In genomic region chr3:88254268-88254926, GRCm38 (mm10) we compare ENCODE assay signal across 8 mouse cellular contexts. TPM values are rescaled to one million over a fixed set of nuclear protein-coding genes. Genes with fewer than 3 reads are reported as not detected.
DNase-seq lines count a peak whose midpoint lies in the region; ATAC-seq and TF ChIP-seq lines count a peak whose summit lies in the region.

Gene Rhbg, minus strand, starts transcription at chr3:88254709.

- H3K79me2 ChIP-seq in macrophage (ENCODE audit: inconsistent target) = no peaks in the 10 kb centered on the region

- no peak for ATAC-seq in heart, embryonic 16.5 days (replicated peaks; ENCODE audit: extremely low read depth, insufficient read depth, low FRiP score)

- H3K27me3 ChIP-seq in spleen, adult 2 months (ENCODE audit: control insufficient read depth, insufficient read depth, low read length) = peaks cover 2% of the 10 kb centered on the region; the same call in 1 of the 2 replicates
- peaks cover 44% of the 10 kb centered on the region for H3K27me3 ChIP-seq in heart, embryonic 16.5 days (ENCODE audit: control insufficient read depth, insufficient read depth, low read length)

- TF ChIP-seq CTCF in spleen, adult 2 months (IDR thresholded peaks at IDR 0.05; ENCODE audit: extremely low read depth, insufficient read depth, insufficient read length, insufficient replicate concordance) = no peak

- no peaks in the 10 kb centered on the region for H3K4me1 ChIP-seq in spleen, adult 2 months (ENCODE audit: control insufficient read depth, insufficient read depth, insufficient read length)
- 0 out of 2 replicates have a peak, but pooled peaks cover 4% of the 10 kb centered on the region for H3K4me1 ChIP-seq in heart, embryonic 16.5 days (ENCODE audit: control insufficient read depth, insufficient read depth, low read length)

- H3K36me3 ChIP-seq in spleen, adult 2 months (ENCODE audit: control insufficient read depth, insufficient read depth, low read length) = no peaks in the 10 kb centered on the region
- H3K36me3 ChIP-seq in heart, embryonic 16.5 days (ENCODE audit: control insufficient read depth, insufficient read depth) = no peaks in the 10 kb centered on the region
- no peaks in the 10 kb centered on the region for H3K36me3 ChIP-seq in macrophage (ENCODE audit: inconsistent target)

- peak within 1 kb of the TSS; percentile 58 for H3K4me3 ChIP-seq in spleen, adult 2 months (ENCODE audit: extremely low read depth, insufficient read depth, insufficient read length)
- H3K4me3 ChIP-seq in heart, embryonic 16.5 days (ENCODE audit: low read length) = peak within 1 kb of the TSS; percentile 53
- H3K4me3 ChIP-seq in macrophage (ENCODE audit: inconsistent target) = peak within 1 kb of the TSS; percentile 7; the same call in 1 of the 2 replicates

- peak within 1 kb of the TSS; percentile 49; the same call in 1 of the 2 replicates for H3K9ac ChIP-seq in heart, embryonic 16.5 days (ENCODE audit: low read length)

- H3K9me3 ChIP-seq in heart, embryonic 16.5 days (replicated peaks; ENCODE audit: control insufficient read depth, low read length) = no peaks in the 10 kb centered on the region

- no peak within 1 kb of the TSS for H3K27ac ChIP-seq in spleen, adult 2 months (ENCODE audit: insufficient read depth, low read length)
- no peak within 1 kb of the TSS for H3K27ac ChIP-seq in heart, embryonic 16.5 days (ENCODE audit: low read length)
- no peak within 1 kb of the TSS for H3K27ac ChIP-seq in macrophage

- peak in 1 of 2 experiments; percentile 28 for DNase-seq in spleen, adult 2 months (ENCODE audit: low read depth in 1 of 2, low spot score in 2 of 2)
- DNase-seq in spleen, adult 12 weeks (ENCODE audit: low spot score) = no peak
- peak; percentile 67 for DNase-seq in cerebellum, adult 9-11 months
- DNase-seq in kidney, postnatal 25 days = peak; percentile 84 to 91
- DNase-seq in urinary bladder, postnatal 14 days (ENCODE audit: low spot score) = peak; percentile 78
- no peak for DNase-seq in right cerebral cortex, postnatal 36 days (ENCODE audit: low spot score in 2 of 2)

- peak within 1 kb of the TSS; percentile 76 for H3K4me2 ChIP-seq in heart, embryonic 16.5 days (ENCODE audit: low read depth, low read length)

- TF ChIP-seq POLR2A in spleen, adult 2 months (IDR thresholded peaks at IDR 0.05; ENCODE audit: low read depth, low read length) = no peak

- WGBS in spleen, adult 2 months = under 1% methylated on average over 34 of the region's 34 CpGs
- WGBS in heart, embryonic 16.5 days = under 1% methylated on average over 34 of the region's 34 CpGs
- 2% methylated on average over 28 of the region's 34 CpGs for WGBS in macrophage (ENCODE audit: missing documents)

RNA-seq across cellular contexts. Expression of gene Rhbg, which starts in this region (rescaled TPM):
- 0.21 and 0.29 TPM in 2 replicates for polyA plus RNA-seq in spleen, adult 2 months (2012; rRNA removed)
- polyA plus RNA-seq in heart, embryonic 16.5 days (2015; fragmentation: Nextera tagmentation; extraction: Ambion mirVana) = 0.09 and 0.21 TPM in 2 replicates
- total RNA-seq in macrophage (2018; cell fraction: chromatin; rRNA removed) = not detected
- not detected for total RNA-seq in macrophage (2018; cell fraction: cytosol; rRNA removed)
- not detected for total RNA-seq in macrophage (2018; cell fraction: nucleus; rRNA removed)
- polyA plus RNA-seq in macrophage (2018) = not detected in 3 replicates

Comparison
In these comparisons a context has a peak if more than half of its experiments do, and no peak if none do; other contexts are left out.
1. DNase-seq: peak in cerebellum, adult 9-11 months (single experiment), kidney, postnatal 25 days (2 of 2) and urinary bladder, postnatal 14 days (single experiment); none in spleen, adult 12 weeks (single experiment) and right cerebral cortex, postnatal 36 days (0 of 2).
2. H3K4me3 ChIP-seq: peak in every context shown above with its lines; median percentile 58 in spleen, adult 2 months; 53 in heart, embryonic 16.5 days; 7 in macrophage.